Mouse (Mus musculus): ENCODE data around the gene Trio.

DNA sequence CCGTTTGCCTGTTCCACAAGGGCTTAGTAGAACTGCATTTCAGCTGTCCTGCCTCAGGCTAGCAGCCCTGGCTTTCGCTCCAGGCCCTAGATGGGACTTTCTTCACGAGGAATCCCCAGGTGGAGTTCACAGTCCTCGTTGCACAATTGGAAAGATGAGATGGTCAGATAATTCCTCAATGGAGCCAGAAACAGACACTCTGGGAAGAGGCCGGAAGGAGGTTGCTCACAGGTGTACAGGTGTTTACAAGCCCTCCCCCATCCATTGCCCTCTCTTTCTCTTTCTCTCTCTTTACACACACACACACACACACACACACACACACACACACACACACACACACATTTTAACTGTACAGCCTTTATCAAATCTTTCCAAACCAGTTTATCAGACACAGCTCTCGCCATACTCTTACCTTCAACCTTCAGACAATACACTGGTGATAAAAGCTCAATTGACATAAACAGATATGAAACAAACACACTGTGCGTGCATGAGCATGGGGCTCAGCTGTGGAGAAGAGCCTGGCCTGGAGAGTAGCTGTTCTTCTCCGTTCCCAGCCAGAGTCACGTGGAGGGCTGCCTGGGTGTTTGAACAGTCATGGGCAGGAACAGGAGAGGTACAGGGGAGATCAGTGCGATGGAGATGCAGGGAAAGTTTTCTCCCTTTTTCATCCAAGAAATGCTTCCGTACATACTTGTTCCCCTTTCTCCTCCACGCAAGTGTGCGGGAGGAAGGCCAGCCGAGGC, 58.3 kb downstream of the Trio start:
- no peak for TF ChIP-seq CTCF (IDR thresholded peaks at IDR 0.05; ENCODE audit: extremely low read depth, insufficient read depth, insufficient read length, insufficient replicate concordance)
- no peak for TF ChIP-seq POLR2A (IDR thresholded peaks at IDR 0.05; ENCODE audit: low read depth, low read length)
